Mouse (Mus musculus) C2C12 (cell line): ENCODE results near the gene Crtc2.
A peak's percentile ranks its signal among the peaks of the same experiment; 100 is the strongest.

Experiments used
- CTCF ChIP-seq: IDR thresholded peaks from one replicate; pipeline ENCODE4 v1.5.1; 2011; ENCODE audit not compliant: control insufficient read depth, insufficient read depth, insufficient read length
- MYOG ChIP-seq: IDR thresholded peaks from one replicate; pipeline ENCODE4 v1.6.1; 2011; ENCODE audit not compliant: control insufficient read depth, insufficient read length; ENCODE audit errors: extremely low read depth
- USF1 ChIP-seq: IDR thresholded peaks from one replicate; pipeline ENCODE4 v1.6.1; 2011; ENCODE audit warnings: low read depth, mild to moderate bottlenecking, control low read depth, moderate library complexity

- peak; percentile 71 for TF ChIP-seq USF1
- TF ChIP-seq CTCF, result no peak
- no peak for TF ChIP-seq MYOG
Measured at GRCm38 (mm10) chr3:90231507-90232333, 22.2 kb upstream of the Crtc2 start, which contains the start of gene Jtb.
